Mouse (Mus musculus) forebrain, postnatal 0 days (tissue): Measurements from ENCODE around the gene Slc22a21. TPM values are rescaled to one million over a fixed set of nuclear protein-coding genes. Genes with fewer than 3 reads are reported as not detected.
A peak's percentile ranks its signal among the peaks of the same experiment; 100 is the strongest.

Source experiments
- ATAC-seq: fragments of 200-750 bp; cut with Nextera tagmentation; 2 replicates; pipeline ENCODE4 v1.8.0; 2017; ENCODE audit warnings: mild to moderate bottlenecking, moderate library complexity
- DNase-seq: peaks from one replicate; pipeline ENCODE4 v3.0.0-alpha.2; 2015
- H3K27ac ChIP-seq: fragments of 300-500 bp; sonication (generic); 2 replicates; pipeline ENCODE4 v1.5.1; 2014; ENCODE audit warnings: low read depth, mild to moderate bottlenecking, antibody characterized with exemption, low read length, moderate library complexity, mixed read lengths
- H3K27me3 ChIP-seq: fragments of 300-500 bp; sonication (generic); 2 replicates; pipeline ENCODE4 v1.6.1; 2014; ENCODE audit warnings: mild to moderate bottlenecking, low read length, mixed read lengths; ENCODE audit not compliant: insufficient read depth
- H3K36me3 ChIP-seq: fragments of 300-500 bp; sonication (generic); 2 replicates; pipeline ENCODE4 v1.6.1; 2014; ENCODE audit warnings: mild to moderate bottlenecking, moderate library complexity; ENCODE audit not compliant: insufficient read depth
- H3K4me1 ChIP-seq: fragments of 300-500 bp; sonication (generic); 2 replicates; pipeline ENCODE4 v1.6.1; 2014; ENCODE audit warnings: antibody characterized with exemption; ENCODE audit not compliant: insufficient read depth
- H3K4me2 ChIP-seq: fragments of 300-500 bp; sonication (generic); 2 replicates; pipeline ENCODE4 v1.6.1; 2014; ENCODE audit warnings: low read depth, mild to moderate bottlenecking, moderate library complexity
- H3K4me3 ChIP-seq: fragments of 300-500 bp; sonication (generic); 2 replicates; pipeline ENCODE4 v1.5.1; 2014; ENCODE audit warnings: low read depth, low read length, mixed read lengths
- H3K9ac ChIP-seq: fragments of 300-500 bp; sonication (generic); 2 replicates; pipeline ENCODE4 v1.6.1; 2014; ENCODE audit warnings: mild to moderate bottlenecking
- H3K9me3 ChIP-seq: fragments of 300-500 bp; sonication (generic); 2 replicates; pipeline ENCODE4 v1.6.1; 2016; ENCODE audit warnings: low read length
- CTCF ChIP-seq: sonication (generic); IDR thresholded peaks from 2 replicates; pipeline ENCODE4 v1.5.1; 2016; ENCODE audit warnings: antibody characterized with exemption, control low read depth, low read depth
- WGBS: fragments of 180-500 bp; shearing (Covaris S2); extraction: QIAGEN DNeasy Blood & Tissue Kit; methylation state at CpG from one replicate; pipeline ENCODE4 v1.1.7; 2014; 5-methylcytosine and 5-hydroxymethylcytosine counted together
- polyA plus RNA-seq: library from polyadenylated mRNA; unstranded; fragments of >200 nt; fragmentation: Nextera tagmentation; extraction: Ambion mirVana; gene quantifications from 2 replicates; pipeline ENCODE4 v1.2.1, GENCODE M21; 2015
- total RNA-seq: library from RNA; depleted of rRNA; stranded (reverse); fragments of >200 nt; gene quantifications from 2 replicates; pipeline ENCODE4 v1.2.3, GENCODE M21; 2014; rRNA removed

Gene Slc22a21
- total RNA-seq: 3.3 and 5.1 TPM in 2 replicates
- polyA plus RNA-seq: 2.4 and 4.8 TPM in 2 replicates

GRCm38 (mm10) chr11:53979788-53980621, at the start of gene Slc22a21:
Gene Slc22a21, minus strand, starts transcription at chr11:53980332.
- no peaks in the 10 kb centered on the region for H3K36me3 ChIP-seq
- peak within 1 kb of the TSS; percentile 57 for H3K9ac ChIP-seq
- H3K9me3 ChIP-seq: no peaks in the 10 kb centered on the region
- WGBS: 2% methylated on average over 73 of the region's 73 CpGs
- no peaks in the 10 kb centered on the region for H3K27me3 ChIP-seq
- 0 out of 2 replicates have a peak within 1 kb of the TSS, but pooled peaks have one; percentile 15 for H3K27ac ChIP-seq
- peak within 1 kb of the TSS; percentile 91 for H3K4me2 ChIP-seq
- peaks cover 2% of the 10 kb centered on the region; the same call in 1 of the 2 replicates for H3K4me1 ChIP-seq
- peak within 1 kb of the TSS; percentile 58 for H3K4me3 ChIP-seq
- ATAC-seq (peak; percentile 93), DNase-seq (peak; percentile 63)
- TF ChIP-seq CTCF: no peak

GRCm38 (mm10) chr11:54028997-54029396, 48.9 kb upstream of the Slc22a21 start:
- no peak for ATAC-seq
- no peak overlapping the region for H3K4me3 ChIP-seq
- H3K9ac ChIP-seq: no peak overlapping the region
- DNase-seq: no peak
- no peaks in the 10 kb centered on the region for H3K27me3 ChIP-seq
- WGBS: 72% methylated on average over 4 of the region's 4 CpGs
- peaks cover 8% of the 10 kb centered on the region; the same call in 1 of the 2 replicates for H3K4me1 ChIP-seq
- H3K27ac ChIP-seq: no peak overlapping the region
- peak overlapping the region; percentile 90 for H3K4me2 ChIP-seq
- H3K9me3 ChIP-seq: no peaks in the 10 kb centered on the region
- H3K36me3 ChIP-seq: no peaks in the 10 kb centered on the region
- no peak for TF ChIP-seq CTCF

GRCm38 (mm10) chr11:54028044-54028951, 48.2 kb upstream of the Slc22a21 start, which contains the start of gene Slc22a4:
Gene Slc22a4, minus strand, starts transcription at chr11:54028090.
- 4% methylated on average over 59 of the region's 61 CpGs for WGBS
- Histone ChIP-seq H3K36me3 (no peaks in the 10 kb centered on the region), H3K9me3 (no peaks in the 10 kb centered on the region), H3K27me3 (no peaks in the 10 kb centered on the region), H3K4me3 (peak within 1 kb of the TSS; percentile 48), H3K4me1 (peaks cover 8% of the 10 kb centered on the region; the same call in 1 of the 2 replicates), H3K9ac (peak within 1 kb of the TSS; percentile 64), H3K27ac (no peak within 1 kb of the TSS), H3K4me2 (peak within 1 kb of the TSS; percentile 90)
- ATAC-seq (peak; percentile 87), DNase-seq (peak; percentile 66)
- TF ChIP-seq CTCF: peak; percentile 35; the same call in 1 of the 2 replicates

GRCm38 (mm10) chr11:54027131-54028043, 47.3 kb upstream of the Slc22a21 start:
- ATAC-seq: no peak
- H3K27me3 ChIP-seq: no peaks in the 10 kb centered on the region
- H3K9me3 ChIP-seq: no peaks in the 10 kb centered on the region
- no peak overlapping the region for H3K27ac ChIP-seq
- peak overlapping the region; percentile 90 for H3K4me2 ChIP-seq
- no peak for TF ChIP-seq CTCF
- H3K4me1 ChIP-seq: peaks cover 8% of the 10 kb centered on the region; the same call in 1 of the 2 replicates
- H3K36me3 ChIP-seq: no peaks in the 10 kb centered on the region
- 16% methylated on average over 31 of the region's 31 CpGs for WGBS
- H3K4me3 ChIP-seq: peak overlapping the region; percentile 48
- H3K9ac ChIP-seq: peak overlapping the region; percentile 64
- no peak for DNase-seq

GRCm38 (mm10) chr11:54026491-54027041, 46.4 kb upstream of the Slc22a21 start:
- no peaks in the 10 kb centered on the region for H3K36me3 ChIP-seq
- no peak overlapping the region for H3K4me2 ChIP-seq
- no peak for TF ChIP-seq CTCF
- H3K4me1 ChIP-seq: peaks cover 8% of the 10 kb centered on the region; the same call in 1 of the 2 replicates
- no peak overlapping the region for H3K27ac ChIP-seq
- no peaks in the 10 kb centered on the region for H3K9me3 ChIP-seq
- H3K27me3 ChIP-seq: no peaks in the 10 kb centered on the region
- DNase-seq: no peak
- H3K4me3 ChIP-seq: no peak overlapping the region
- ATAC-seq: peak; percentile 14; the same call in 1 of the 2 replicates
- H3K9ac ChIP-seq: no peak overlapping the region
- WGBS: 91% methylated on average over 1 of the region's 1 CpGs
